Mouse (Mus musculus) urinary bladder, postnatal 25 days (tissue): Measurements from ENCODE around the gene Olfr954.
A peak's percentile ranks its signal among the peaks of the same experiment; 100 is the strongest.

Source experiments
- DNase-seq: peaks from one replicate; pipeline ENCODE4 v3.0.0; 2022; ENCODE audit warnings: low spot score

Olfr954 gene

GRCm38 (mm10) chr9:39456401-39456800 lies at the start of gene Olfr954:
Olfr954 (plus strand) TSS chr9:39456701.
- DNase-seq, result no peak

GRCm38 (mm10) chr9:39427048-39427447 lies 29.5 kb upstream of the Olfr954 start, which contains the start of gene Olfr952:
Olfr952 (minus strand) TSS chr9:39427148.
- no peak for DNase-seq

GRCm38 (mm10) chr9:39471844-39472243 lies 15.3 kb downstream of the Olfr954 start, which contains the start of gene Olfr955:
Olfr955 (minus strand) TSS chr9:39471944.
- no peak for DNase-seq

GRCm38 (mm10) chr9:39493895-39494294 lies 37.4 kb downstream of the Olfr954 start, which contains the start of gene Olfr44:
Olfr44 (minus strand) TSS chr9:39493995.
- no peak for DNase-seq

DNA sequence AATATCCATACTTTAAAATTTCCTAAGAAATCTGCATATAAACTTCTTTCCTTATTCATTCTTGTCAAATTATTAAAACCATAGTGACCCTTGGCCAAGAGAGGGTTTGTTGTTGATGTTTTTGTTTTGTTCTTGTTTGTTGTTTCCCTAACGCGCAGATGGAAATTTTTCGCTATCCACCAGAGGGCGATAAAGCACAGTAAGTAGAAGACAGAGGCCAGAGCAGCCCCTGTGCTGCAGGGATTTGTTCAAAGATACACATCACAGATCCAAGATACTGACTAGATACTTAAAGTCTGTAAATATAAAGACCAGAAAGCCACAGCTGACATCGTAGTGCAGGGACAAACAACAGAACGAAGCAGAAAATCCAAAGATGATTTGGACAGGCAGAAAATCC lies 52.5 kb downstream of the Olfr954 start:
- peak; percentile 35 for DNase-seq

GRCm38 (mm10) chr9:39509412-39509811 lies 52.9 kb downstream of the Olfr954 start:
- DNase-seq, result no peak
